Mouse (Mus musculus): ENCODE results near the gene Lztfl1. TPM values are rescaled to one million over a fixed set of nuclear protein-coding genes. Genes with fewer than 3 reads are reported as not detected.

The Lztfl1 gene
- polyA plus RNA-seq (2012; rRNA removed): 6.9 and 7.0 TPM in 2 replicates

DNA sequence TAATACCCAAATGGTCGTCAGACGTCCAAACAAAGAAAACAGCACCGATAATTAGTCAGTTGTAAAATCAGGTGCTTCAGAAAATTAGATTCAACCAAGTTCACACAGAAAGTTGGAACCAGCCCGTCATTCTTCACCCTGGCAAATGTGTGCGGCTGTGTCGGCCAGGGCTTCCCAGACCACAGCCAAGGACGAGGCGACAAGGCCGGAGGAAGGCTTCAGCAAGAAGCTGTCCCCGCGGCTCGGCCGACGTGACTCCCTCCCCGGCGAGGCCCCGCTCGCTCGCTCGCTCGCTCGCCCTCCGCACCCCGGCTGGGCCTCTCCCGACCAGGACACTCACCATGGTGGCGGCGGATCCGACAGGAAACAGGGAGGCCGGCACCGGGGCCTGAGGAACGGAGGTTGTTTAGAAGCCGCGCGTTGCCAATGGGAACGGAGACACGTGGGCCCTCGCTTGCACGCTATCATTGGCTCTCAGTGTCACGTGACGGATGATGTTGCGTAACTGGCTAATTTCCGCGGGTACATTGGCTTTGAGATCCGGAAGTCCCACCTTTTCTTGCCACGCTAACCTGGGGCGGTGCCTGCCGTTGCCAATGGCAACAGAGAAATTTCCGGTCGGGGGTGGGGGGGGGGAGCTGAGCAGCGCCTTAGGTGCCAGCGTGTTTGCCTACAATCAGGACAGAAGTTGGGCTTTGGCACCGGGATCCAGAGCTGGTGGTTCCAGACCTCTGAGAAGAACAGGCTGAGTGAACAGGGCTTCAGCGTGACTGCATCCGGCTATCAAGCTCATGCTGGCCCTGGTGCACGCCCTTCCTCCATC, at the start of gene Lztfl1:
Lztfl1 (minus strand) TSS at position 512 of the 823 bp plus-strand sequence.

DNA sequence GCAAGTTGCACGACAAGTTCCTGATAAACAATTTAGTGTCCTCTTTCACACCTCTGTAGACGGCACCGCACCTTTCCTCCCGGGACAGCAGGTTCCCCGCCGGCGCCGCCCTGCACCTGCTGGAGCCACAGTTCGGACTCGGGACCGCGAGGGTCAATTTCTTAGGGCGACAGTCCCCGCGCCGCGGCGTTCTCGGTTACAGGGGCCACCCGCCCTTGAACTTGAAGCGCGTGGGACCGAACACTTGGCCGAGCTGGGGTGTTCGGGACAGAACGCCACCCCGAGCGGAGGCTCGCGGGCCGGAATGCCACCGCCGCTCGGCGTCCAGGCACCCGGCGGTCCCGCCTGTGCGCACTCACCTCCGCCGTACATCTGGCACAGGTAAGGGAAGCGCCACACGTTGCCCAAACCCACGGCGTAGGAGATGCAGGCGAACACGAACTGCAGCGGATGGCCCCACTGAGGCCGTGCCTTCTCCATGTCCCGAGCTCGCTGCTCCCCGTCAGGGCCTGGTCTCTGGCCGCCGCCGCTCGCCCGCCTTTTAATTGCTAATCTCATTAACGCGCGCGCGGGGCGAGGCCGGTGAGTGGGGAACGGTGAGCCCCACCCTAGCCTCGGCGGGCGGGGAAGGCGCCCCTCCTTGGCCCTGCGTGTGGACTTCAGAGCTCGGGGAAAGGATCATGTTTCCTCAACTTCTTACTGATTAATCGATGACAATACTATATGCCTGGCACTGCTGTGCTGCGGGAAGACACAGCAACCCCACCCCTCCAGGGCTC, 39.0 kb downstream of the Lztfl1 start, which contains the start of the genes Ccr9 and Slc6a20a:
Ccr9 (plus strand) TSS at position 113 of the 779 bp plus-strand sequence.
Slc6a20a (minus strand) TSS at position 559 of the 779 bp plus-strand sequence.

Other genes starting within 250 kb of the Lztfl1 start
- gene Limd1, start 239.0 kb downstream of the Lztfl1 start, polyA plus RNA-seq (2012; rRNA removed): 10.9 and 12.9 TPM in 2 replicates
- gene Sacm1l, start 187.9 kb downstream of the Lztfl1 start, polyA plus RNA-seq (2012; rRNA removed): 10.3 and 12.4 TPM in 2 replicates
- gene Slc6a20b, start 85.1 kb downstream of the Lztfl1 start, polyA plus RNA-seq (2012; rRNA removed): 0.19 and 0.24 TPM in 2 replicates
- gene Ccr9, start 39.3 kb downstream of the Lztfl1 start, polyA plus RNA-seq (2012; rRNA removed): 0.11 and 0.21 TPM in 2 replicates
- 2.2 and 3.2 TPM in 2 replicates for gene Slc6a20a, start 38.8 kb downstream of the Lztfl1 start, polyA plus RNA-seq (2012; rRNA removed)
- gene Cxcr6, start 88.8 kb upstream of the Lztfl1 start, polyA plus RNA-seq (2012; rRNA removed): 0.02 and 0.03 TPM in 2 replicates
- 2.0 and 2.2 TPM in 2 replicates for gene Fyco1, start 134.2 kb upstream of the Lztfl1 start, polyA plus RNA-seq (2012; rRNA removed)
- under 0.01 TPM in 1 of 2 replicates, not detected in the other for gene Xcr1, start 144.3 kb upstream of the Lztfl1 start, polyA plus RNA-seq (2012; rRNA removed)

Data from liver, embryonic 14 days (tissue).